Mouse (Mus musculus) c-Kit-positive CD71-positive TER-119-negative erythroid progenitor cells, embryonic 14.5 days (primary cell): ENCODE data around the gene Cfap44.
A peak's percentile ranks its signal among the peaks of the same experiment; 100 is the strongest.

Experiments used
- DNase-seq: peaks from one replicate; pipeline ENCODE4 v3.0.0-alpha.2; 2013; ENCODE audit warnings: low read depth

Cfap44 gene

GRCm38 (mm10) chr16:44394577-44395243 lies at the start of gene Cfap44:
TSS of gene Cfap44 (plus strand) at chr16:44394796.
- DNase-seq, result peak; percentile 43

- DNase-seq, result peak; percentile 86
These were observed 47.3 kb upstream of the Cfap44 start, which contains the start of gene Spice1 for GRCm38 (mm10) chr16:44347071-44347901. TSS of gene Spice1 (plus strand) at chr16:44347121.

- DNase-seq, result no peak
These were observed 44.7 kb upstream of the Cfap44 start for GRCm38 (mm10) chr16:44349801-44350397.

- no peak for DNase-seq
These were observed 38.3 kb upstream of the Cfap44 start for GRCm38 (mm10) chr16:44356291-44356690.

- DNase-seq, result peak; percentile 74
These were observed 36.9 kb upstream of the Cfap44 start for GRCm38 (mm10) chr16:44357571-44358268.

GRCm38 (mm10) chr16:44361921-44362890 lies 32.4 kb upstream of the Cfap44 start:
- DNase-seq, result no peak

- DNase-seq, result no peak
These were observed 29.1 kb upstream of the Cfap44 start for GRCm38 (mm10) chr16:44365522-44365921.

- DNase-seq, result no peak
These were observed 19.1 kb upstream of the Cfap44 start for GRCm38 (mm10) chr16:44375459-44375858.

- DNase-seq, result no peak
These were observed 14.6 kb upstream of the Cfap44 start for GRCm38 (mm10) chr16:44380006-44380405.

GRCm38 (mm10) chr16:44381578-44381977 lies 13.0 kb upstream of the Cfap44 start:
- no peak for DNase-seq

GRCm38 (mm10) chr16:44383549-44383948 lies 11.0 kb upstream of the Cfap44 start:
- no peak for DNase-seq

GRCm38 (mm10) chr16:44384251-44384650 lies 10.3 kb upstream of the Cfap44 start:
- DNase-seq, result no peak

- DNase-seq, result peak; percentile 47
These were observed 2.6 kb upstream of the Cfap44 start for GRCm38 (mm10) chr16:44391877-44392548.

GRCm38 (mm10) chr16:44404933-44405332 lies 10.3 kb downstream of the Cfap44 start:
- DNase-seq, result no peak

GRCm38 (mm10) chr16:44407211-44407610 lies 12.6 kb downstream of the Cfap44 start:
- no peak for DNase-seq

- no peak for DNase-seq
These were observed 13.7 kb downstream of the Cfap44 start for GRCm38 (mm10) chr16:44408290-44408689.

GRCm38 (mm10) chr16:44410176-44410575 lies 15.6 kb downstream of the Cfap44 start:
- no peak for DNase-seq

- no peak for DNase-seq
These were observed 23.0 kb downstream of the Cfap44 start for GRCm38 (mm10) chr16:44417596-44417995.

- no peak for DNase-seq
These were observed 27.1 kb downstream of the Cfap44 start for GRCm38 (mm10) chr16:44421735-44422134.

GRCm38 (mm10) chr16:44423499-44423898 lies 28.9 kb downstream of the Cfap44 start:
- no peak for DNase-seq
